Mouse (Mus musculus) heart, adult 11 months (tissue): ENCODE results near the gene Rora.
A peak's percentile ranks its signal among the peaks of the same experiment; 100 is the strongest.

Experiments
- DNase-seq: peaks from one replicate; pipeline ENCODE4 v3.0.0; 2022

Gene Rora

DNA sequence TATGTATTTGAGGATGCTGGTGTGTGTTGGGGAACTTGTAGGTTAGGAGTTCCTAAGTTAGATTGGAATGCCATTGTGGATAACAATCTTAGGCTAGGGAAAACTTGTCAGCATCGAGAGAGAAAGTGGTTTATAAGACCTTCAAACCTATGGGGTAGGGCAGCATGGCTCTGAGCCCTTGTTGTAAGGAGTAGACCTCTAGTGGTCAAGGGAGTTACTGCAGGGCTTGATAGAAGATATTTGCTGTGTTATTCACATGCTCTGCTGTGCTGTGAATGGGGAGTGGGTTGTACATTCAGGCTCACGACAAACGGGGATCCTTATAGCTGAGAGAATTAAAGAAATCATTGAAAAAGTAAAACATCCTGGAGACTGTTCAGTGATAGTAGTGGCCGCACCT, 35.8 kb downstream of the Rora start:
- no peak for DNase-seq

DNA sequence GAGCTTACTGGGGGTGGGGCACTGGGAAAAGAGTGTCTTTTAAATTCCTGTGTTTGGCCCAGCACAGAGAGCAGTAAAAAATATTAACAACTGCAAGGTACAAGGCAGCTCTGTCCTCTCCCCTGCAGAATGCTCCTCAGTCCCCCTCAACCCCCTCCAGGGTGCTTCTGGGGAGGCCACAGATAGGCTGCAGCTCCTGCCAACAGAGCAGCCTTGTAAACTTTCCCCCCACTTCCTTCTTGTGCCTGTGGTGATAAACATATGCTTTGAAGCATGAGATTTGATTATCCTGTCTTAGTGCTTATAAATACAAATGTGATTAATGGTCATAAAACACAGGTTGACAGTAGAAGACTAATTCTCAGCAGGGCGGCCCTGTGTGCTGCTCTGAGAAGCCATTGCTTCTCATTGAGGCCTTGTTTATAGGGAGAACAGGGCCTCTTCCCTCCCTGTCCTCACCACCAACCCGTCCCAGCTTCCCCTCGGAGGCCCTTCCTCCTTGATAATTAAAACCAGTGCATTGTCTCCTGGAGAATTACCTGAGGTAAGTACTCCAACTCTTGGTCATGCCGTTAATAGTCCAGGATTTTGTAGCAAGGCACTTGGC, 41.4 kb downstream of the Rora start:
- no peak for DNase-seq

DNA sequence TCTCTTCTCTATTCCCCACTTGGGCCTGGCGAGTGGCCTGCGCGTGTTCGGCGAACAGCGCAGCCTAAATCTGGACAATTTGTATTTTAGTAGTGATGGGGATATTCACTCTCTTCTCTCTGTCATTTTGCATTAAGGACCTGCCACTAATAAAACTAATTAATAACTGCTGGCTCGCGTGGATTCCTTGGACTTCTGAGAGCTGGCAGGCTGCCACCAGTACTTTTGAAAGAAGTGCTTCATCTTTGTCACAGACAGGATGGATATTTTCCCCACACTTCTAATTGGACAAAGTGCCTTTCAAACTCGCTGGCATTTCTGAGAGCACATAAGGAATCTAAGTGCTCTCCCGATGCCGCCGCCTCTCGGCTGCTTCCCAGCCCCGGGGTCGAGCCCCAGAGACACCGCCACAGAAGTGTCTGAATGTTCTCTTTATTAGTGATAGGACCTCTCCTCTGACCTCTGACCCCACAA, 41.9 kb downstream of the Rora start:
- DNase-seq: peak; percentile 91

DNA sequence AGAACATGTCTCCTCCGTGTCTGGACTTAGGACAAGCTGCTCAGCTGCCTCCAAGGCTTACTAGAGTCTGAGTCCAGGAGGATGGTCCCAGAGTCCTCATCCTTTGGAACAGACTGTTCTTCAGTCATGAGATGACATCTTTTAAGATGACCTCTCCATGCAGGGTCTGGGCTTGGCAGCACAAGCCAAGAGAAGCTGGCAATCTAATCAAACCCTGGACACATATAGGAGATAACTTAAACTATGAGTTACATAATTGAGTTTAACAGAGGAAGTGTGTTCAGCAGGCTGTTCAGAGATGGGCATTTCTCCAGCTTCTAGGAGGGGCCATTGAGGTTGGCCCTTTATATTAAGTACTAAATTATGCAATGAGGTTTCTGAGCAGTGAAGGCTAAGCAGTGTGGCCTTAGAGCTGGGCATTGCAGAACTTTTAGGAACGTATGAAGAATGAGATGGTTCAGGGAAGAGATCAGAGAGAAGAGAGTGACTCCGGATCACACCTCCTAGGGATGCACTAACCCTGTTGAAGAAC, 42.9 kb downstream of the Rora start:
- DNase-seq: no peak

DNA sequence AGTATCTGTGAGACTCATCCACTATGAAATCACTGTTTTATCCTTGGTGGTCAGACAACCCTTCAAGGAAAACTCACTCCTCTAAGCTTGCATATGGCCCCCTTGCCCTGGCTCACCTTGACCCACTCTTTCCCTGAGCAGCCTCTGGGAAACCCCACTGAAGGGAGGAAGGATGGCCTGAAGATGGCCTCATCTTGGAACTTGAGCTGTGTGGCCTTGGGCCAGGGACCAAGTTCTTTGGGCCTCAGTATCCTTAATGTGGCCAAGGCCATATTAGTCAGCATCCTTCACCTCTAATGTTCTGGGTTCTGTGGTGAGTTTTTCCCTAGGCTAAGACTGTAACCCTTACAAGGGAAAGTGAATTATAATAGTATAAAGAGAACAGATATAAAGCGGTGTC, 45.8 kb downstream of the Rora start:
- no peak for DNase-seq

DNA sequence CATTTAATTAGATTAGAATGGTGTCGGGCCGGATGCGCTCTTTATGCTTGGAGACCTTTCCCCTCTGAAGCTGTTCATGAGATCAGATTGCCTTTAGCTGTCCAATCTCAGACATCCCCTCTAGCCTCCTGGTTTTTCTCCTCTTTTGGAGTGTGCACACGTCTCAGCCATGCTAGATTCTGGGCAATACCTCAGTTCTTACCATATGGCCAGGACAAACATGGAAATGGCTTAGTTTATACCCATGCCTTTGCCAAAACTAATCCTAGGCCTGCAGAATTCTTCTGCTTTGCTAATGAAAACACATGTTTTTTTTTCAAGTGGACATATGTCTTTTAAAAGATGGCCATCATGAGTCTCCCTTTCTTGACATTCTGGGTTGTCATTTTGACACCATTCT, 46.3 kb downstream of the Rora start:
- DNase-seq: no peak

DNA sequence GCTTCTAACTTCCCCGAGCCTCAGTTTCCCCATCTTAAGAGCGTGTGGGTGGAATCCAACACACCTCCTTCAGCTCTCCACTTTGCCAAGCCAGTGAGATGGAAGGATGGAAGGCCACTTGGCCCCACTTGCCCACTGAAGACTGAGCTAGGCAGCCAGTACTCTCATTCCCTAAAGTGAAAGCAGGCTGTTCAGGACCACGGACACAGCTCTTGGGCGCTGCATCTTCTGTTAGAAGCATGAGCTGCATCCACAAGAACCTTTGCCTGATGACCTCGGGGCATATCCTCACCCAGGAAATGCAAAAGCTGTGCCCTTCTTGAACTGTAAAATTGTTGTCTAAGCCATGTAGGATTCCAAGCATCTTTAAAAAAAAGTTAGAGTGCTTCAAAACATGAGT, 54.0 kb downstream of the Rora start:
- DNase-seq: no peak

DNA sequence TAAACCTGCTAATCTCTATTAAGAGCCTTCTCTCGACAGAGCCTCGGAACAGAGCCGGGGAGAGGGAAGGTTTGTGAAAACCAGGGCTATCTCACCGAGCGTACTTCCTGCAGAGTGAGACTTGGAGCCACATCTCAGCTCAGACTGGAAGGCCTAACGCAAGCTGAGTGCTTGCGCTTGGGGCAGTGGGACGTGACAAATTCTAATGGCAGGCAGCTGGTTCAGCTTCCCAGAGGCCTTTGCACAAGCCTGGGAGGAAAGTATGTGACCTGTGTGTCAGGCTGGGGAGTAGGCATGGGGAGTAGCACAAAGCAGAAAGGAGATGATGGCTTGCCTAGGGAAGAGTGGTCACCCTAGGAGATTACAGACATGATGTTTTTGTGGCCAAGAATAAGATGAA, 55.6 kb downstream of the Rora start:
- no peak for DNase-seq

DNA sequence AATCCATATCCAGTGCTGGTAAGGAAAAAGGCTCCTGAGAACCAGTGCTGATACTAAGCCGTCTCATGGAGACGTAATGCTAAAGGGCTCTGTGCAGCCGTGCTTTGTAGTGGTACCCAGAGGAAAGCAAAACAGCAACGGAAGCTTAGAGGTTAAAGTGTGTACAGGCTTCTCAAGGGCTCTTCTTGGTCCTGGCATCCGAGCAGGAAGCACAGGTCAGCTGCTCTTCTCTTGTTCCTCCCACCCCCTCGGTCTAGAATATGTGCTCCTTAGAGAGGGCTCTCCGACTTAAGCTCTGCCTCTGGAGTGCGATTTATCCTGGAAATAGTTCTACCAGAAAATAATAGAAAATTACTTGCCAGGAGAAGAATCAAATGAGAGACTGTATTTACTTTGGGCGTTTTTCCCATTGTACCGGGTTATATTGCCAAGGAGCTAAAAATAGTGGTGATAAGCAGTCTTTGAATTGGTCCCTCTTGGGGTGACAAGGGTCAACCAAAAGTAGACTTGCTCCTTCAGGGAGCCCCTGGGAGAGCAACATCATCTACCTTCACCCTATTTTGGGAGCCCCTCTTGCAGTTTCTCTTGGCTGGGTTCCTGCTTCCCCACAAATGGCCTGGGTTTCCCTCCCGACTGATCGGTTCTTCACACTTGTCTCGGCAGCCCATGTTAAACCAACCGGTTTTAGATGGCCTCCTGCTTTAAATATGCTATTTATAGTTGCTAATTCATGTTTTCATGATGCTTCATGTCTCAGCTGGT, 57.5 kb downstream of the Rora start:
- peak; percentile 93 for DNase-seq

DNA sequence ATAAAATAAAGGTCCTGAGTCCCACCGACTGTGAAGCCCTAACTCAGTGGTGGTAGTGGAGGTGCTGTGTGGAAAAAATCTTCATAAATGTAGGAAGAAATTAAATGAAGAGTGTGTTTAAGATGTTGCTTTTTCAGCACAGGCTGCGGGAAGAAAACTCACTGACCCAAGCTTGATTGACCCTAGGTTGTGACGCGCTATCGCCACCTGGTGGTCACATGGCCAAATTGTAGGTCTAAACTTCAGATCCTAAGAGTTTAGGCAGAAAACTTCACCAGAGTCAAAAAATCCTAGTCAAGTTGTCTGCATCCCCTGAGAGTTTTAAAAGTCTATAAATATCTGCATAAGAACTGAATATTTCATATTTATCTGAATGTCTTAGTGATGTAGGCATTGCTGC, 63.4 kb downstream of the Rora start:
- DNase-seq: no peak

DNA sequence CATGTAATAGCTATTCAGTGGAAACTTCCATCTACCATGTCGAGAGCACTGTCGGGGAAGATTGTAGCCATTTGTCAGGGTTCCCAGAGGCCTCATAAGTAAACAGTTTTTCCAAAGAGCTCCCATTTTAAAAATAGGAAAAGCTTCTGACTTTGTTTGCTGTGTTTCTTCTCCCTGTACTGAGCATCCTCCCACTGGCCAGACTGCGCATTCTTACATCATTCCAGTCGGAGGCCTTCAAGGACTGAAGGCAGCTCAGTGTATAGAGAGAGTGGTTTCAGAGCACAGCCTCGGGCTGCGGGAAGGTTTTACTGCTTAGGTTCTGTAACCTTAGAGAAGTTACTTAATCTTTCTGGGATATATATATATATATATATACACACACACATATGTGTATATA, 64.8 kb downstream of the Rora start:
- DNase-seq: no peak

DNA sequence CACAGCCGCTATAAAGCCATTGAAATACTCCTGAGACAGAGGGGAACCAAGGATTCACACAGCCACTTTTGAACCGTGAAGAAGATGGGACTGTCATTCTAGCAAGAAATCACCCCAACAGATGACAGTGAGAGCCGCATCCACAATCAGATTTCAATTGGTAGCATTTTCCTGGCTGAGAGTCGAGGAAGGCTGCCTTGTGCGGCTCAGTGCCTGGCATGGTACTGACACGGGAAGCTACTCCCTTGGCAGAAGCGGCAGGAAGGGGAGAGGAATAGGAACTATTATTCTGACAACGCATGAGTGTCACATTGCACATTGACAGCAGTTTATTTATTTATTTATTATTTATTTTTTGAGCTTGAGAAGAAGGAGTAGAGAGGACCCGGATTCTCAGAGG, 65.7 kb downstream of the Rora start:
- no peak for DNase-seq

DNA sequence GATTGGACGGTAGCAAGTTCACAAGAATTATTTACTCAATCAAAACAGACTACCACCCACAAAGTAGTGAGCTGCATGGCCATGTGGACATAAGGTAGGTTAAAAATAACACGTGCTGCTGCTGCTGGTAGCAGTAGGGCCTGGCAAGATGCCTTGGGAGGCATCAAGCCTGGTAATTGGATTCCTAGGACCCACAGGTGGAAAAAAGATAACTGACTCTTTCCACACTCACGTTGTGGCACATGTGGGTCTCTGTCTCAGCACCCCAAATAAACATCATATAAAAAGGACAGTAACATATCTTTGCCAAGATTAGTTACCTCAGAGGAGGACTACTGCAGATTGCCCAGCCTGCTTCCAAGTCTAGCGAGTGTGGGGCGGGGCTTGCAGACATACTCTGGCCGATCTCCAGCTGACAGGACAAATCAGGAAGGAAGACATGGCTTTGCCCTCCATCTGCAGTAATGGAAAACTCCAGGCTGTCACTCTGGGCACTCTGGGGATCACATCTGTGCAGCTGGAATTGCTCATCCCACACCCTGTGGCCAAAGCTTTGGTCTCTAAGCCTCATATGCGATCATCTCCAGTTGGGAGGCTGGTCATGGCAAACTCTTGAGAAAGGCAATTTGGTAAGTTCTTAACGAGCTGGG, 71.2 kb downstream of the Rora start:
- DNase-seq: peak; percentile 96

DNA sequence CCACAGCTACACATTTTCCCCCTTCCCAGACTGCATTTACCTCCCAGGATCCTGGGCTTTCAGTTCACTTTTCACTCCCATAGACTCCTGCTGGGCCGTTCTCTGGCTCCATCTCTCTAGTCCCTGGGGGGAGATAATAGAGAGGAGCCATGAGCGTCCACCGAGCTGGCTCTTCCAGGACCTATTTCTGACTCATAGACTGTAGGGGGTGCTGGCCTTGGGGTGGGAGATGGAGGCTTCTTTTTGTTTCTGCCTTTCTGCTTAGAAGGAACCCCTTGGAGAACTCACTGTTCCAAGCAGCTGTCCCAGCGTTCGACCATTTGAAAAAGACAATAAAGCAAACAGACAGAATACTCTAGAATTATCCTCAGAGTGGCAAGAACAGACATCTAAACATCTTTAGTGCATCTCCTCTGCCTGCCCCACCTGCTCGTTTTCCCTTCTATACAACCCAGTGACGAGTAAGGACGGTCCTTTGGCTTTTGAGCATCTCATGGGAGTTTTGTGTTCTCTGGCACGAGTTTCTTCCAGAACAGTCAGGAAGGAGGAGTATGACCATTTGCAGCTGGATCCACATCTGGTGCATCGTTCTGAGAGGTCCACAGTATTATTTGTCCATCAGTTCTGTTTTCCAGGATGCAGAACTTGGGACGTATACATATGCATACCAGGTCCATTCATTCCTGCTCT, 73.7 kb downstream of the Rora start:
- peak; percentile 97 for DNase-seq

DNA sequence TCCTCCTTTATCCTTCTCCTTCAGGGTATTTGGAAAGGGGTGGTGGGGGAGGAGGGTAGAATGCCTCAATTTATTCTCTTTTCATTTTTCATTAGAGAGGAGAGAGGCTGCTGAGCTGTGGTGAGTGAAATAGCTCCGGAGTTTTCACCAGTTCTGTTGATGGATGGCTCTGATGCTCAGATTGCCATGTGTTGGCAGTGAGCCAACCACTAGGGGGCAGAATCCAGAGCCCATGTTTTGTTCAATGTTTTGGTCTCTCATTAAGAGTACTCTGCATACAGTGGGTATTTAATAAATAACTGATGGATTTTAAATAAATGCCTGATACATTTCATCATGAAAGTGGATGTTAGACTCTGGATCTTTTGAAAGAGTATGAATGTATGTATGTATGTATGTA, 77.9 kb downstream of the Rora start:
- no peak for DNase-seq

DNA sequence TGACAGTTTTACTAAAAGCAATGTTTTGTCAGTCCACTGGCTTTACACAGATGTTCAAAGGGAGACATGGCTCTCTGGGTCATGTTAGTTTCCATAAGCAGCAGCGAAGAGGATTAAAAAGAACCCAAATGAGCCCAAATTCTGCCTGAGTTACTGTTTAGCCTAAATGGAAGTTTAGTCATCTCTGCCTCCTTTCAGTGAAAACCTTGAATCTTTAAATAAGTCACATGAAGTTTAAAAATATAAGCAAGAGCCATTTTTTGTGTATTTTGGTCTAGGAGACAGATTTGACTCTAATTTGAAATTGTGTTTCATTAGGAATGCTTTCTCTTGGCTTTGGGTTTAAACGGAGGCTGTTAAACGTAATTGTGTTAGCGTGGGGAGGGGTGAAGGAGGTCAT, 79.3 kb downstream of the Rora start:
- DNase-seq: no peak

DNA sequence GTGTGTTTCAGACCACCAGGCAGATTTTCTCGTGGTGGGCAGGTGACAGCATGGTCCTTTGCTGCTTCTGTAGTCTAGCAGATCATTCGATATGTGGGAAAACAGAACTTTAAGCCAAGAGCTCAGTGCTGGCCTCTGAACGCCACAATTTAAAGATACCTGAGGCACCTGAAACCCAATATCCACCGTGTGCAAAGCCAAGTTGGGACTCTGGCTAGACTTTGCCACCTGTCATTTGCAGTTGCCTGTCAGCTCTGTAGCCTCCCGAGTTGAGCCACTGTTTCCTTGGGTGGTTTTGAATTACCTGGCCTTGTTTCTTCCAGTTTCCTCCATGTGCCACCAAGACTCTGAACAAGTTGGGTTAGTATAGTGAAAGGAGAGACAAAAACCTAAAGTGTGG, 82.3 kb downstream of the Rora start:
- DNase-seq: no peak

DNA sequence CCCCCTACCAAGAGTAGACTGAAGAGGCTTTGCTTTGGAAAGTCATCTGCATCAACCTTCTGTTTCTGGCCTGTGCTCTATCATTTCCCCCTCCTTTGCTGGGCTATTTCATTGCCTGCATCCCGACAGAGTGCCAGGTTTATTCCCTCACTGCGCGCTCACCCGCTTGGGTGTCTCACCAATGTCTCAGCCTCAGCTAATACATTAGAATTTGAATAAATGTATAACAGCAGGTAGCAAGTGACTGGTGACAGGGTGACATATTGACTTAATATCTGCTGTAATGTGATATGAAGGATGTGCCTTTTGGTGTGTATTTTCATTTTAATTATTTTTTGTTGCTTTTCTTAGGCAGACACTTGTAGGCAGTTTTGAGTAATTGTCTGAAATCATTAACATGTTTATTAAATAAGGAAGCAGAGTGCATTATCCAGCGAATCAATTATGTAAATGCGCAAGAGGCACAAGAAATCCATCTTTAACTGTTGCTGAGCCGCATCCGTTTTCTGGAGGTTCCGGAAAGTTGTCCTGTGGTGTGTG, 83.7 kb downstream of the Rora start:
- DNase-seq: no peak

DNA sequence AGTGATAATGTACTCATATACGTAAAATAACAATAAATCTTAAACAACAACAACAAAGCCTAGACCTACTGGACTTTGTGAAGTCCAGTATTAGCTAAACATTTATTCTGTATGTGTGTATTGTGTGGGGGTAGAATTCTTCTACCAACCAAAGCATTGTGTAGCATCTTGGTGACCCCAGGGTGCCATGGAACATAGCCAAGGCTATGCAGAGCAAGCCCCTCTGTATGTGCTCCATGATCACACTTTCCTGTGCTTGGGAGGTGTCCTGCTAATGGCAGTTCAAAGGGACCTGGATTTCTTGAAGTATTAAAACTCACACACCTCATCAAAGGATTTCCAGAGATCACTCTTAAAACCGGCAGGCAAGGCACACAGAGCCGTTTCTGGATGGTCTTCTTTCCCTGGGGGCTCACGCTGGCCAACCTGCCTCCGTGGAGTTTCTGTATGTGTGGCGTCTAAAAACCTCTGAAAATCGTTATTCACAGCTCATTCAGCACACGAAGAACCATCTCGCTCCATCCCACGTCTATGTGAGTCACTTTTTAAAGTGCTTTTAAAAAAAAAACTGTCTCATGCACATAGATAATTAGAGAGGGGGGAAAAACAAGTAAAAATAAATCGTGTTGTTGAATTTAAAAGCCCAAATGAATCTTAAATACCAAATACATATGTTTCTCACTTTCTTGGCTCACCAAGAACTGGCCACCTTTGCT, 92.5 kb downstream of the Rora start:
- DNase-seq: no peak

DNA sequence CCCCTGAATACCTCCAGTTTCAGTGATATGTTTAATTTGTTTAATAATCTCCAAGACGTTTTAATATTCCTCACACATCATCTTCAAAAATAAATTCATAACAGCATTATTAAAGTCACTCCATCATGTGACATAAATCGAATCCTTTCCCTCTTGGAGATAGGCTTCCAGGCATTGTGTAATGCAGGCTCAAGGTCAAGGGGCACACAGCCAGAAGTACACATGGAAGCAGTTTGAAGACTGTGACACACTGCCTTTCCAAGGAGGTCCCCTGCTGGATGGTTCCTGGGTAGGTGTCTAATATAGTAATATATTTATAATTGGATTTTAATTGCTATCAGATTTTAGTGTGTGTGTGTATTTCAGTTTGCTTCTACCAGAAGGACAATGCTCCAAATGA, 103.4 kb downstream of the Rora start:
- peak; percentile 96 for DNase-seq

DNA sequence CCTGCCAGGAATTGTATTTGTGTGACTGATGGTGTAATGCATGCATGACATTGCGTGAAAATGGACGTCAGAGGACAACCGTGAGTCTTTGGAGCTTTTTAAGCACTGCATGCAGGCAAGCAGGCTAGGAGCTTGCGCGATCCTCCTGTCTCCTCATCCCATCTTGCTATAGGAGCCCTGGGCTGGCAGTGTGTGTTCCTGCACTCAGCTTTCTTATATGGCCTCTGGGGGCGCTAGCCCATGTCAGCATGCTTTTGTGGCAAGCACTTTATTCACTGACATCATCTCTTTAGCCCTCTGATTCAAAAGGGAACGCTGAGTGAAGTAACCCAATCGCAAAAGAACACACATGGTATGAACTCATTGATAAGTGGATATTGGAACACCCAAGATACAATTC, 105.7 kb downstream of the Rora start:
- no peak for DNase-seq

DNA sequence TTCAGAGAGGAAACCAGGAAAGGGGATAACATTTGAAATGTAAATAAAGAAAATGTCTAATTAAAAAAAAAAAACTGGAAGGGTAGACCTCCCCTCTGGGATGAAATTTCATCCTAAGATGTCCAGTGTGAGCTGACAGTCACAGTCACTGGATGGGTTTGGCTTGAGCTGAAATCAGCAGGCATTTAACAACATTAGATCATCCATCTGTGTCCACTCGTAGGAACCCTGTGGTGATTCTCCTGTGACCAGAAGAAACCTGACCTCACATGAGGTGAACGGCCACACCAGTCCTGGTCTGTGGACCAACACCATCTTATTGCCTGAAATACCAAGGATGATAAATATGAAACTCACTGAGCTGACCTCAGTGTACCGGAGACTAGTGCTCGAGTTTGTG, 106.7 kb downstream of the Rora start:
- no peak for DNase-seq

DNA sequence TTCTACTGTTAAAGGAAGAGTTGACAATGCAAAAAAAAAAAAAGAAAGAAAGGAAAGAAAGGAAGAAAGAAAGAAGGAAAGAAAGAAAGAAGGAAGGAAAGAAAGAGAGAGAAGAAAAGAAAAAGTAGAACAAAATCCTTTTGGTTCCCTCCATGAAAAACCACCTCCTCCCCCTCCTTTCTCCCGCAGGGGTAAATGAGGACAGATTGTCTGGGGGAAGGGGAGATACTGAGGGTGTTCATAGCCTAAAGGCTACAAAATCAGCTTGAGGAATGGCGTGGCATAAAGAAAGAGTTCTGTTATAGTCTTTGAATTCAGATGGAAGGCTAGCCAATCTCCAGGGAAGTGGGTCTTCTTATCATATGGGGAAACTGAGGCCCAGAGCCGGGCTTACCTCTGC, 107.3 kb downstream of the Rora start:
- DNase-seq: no peak
